14 mouse cellular contexts compared by ENCODE assay signal in genomic region chr12:40523020-40523419, GRCm38 (mm10).
"Had no signal": no experiment of that assay in that cellular context is flagged by ENCODE, and none has a peak within 500 bp of the region (broad histone marks: within the 10 kb centered on the region; RNA-seq: fewer than 3 reads in every experiment).

No protein-coding gene starts in this region.

- H3K27ac ChIP-seq: kidney, postnatal 0 days; limb, embryonic 15.5 days; liver, embryonic 13.5 days; lung, embryonic 15.5 days; midbrain, embryonic 13.5 days; neural tube, embryonic 12.5 days had no signal

- ATAC-seq: liver, postnatal 0 days; midbrain, embryonic 13.5 days had no signal

- H3K27me3 ChIP-seq: limb, embryonic 15.5 days; liver, embryonic 13.5 days; lung, embryonic 15.5 days; midbrain, embryonic 13.5 days; neural tube, embryonic 12.5 days had no signal

- H3K4me3 ChIP-seq: limb, embryonic 15.5 days; liver, embryonic 13.5 days; lung, embryonic 15.5 days; midbrain, embryonic 13.5 days; myocyte; neural tube, embryonic 12.5 days had no signal

- H3K9ac ChIP-seq: limb, embryonic 15.5 days; liver, embryonic 13.5 days; liver, postnatal 0 days; lung, embryonic 15.5 days; midbrain, embryonic 13.5 days; neural tube, embryonic 12.5 days had no signal

- H3K9me3 ChIP-seq: limb, embryonic 15.5 days; liver, embryonic 13.5 days; lung, embryonic 15.5 days; midbrain, embryonic 13.5 days; neural tube, embryonic 12.5 days had no signal

- H3K36me3 ChIP-seq: limb, embryonic 15.5 days; liver, embryonic 13.5 days; lung, embryonic 15.5 days; midbrain, embryonic 13.5 days; neural tube, embryonic 12.5 days had no signal

- H3K4me2 ChIP-seq: limb, embryonic 15.5 days; liver, embryonic 13.5 days; lung, embryonic 15.5 days; midbrain, embryonic 13.5 days; neural tube, embryonic 12.5 days had no signal

- DNase-seq: kidney, adult 8-10 months; kidney, postnatal 36 days; liver, embryonic 13.5 days; liver, postnatal 0 days; lung, postnatal 14 days; retina, postnatal 1 day; right cerebral cortex, postnatal 14 days; thymus, postnatal 4 days had no signal

- H3K4me1 ChIP-seq: limb, embryonic 15.5 days; liver, embryonic 13.5 days; lung, embryonic 15.5 days; midbrain, embryonic 13.5 days; neural tube, embryonic 12.5 days had no signal
